Mouse (Mus musculus): ENCODE measurements at regions not wholly inside any gene's neighbourhood (a gene's known extent, or its start where the extent isn't known, plus 50 kb on each side); places are given as distances from the start of the nearest gene placed in this dataset.
A peak's percentile ranks its signal among the peaks of the same experiment; 100 is the strongest.

DNA sequence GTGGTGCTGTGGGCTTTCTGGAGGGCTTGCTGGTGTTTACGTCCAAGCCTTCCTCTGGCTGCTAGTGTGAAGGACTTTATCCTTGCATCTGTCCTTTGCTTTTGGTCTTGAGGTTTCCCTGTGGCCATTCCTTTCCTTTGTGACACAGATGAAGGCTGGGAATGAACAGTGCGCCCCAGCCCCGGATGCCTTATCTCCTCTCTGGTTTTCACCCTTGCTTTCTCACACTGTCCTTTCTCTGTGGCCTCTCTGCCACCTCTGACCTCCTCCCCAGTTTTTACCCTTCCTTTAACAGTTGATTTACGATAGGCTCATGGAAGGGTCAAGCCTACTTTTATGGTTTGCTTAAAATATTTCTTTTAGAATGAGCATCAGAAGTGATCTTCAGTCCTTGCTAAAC, 53.2 kb downstream of the Gas1 start:
- Histone ChIP-seq H3K27ac (ENCODE audit: insufficient read depth, low read length) (no peak overlapping the region), H3K4me1 (ENCODE audit: control insufficient read depth, insufficient read depth, low read length) (no peaks in the 10 kb centered on the region), H3K4me3 (ENCODE audit: insufficient read depth, low read length) (no peak overlapping the region)
- TF ChIP-seq CTCF (IDR thresholded peaks at IDR 0.05; ENCODE audit: borderline replicate concordance, insufficient read depth, low read length) (no peak), POLR2A (IDR thresholded peaks at IDR 0.05; ENCODE audit: low read depth, low read length) (no peak)

DNA sequence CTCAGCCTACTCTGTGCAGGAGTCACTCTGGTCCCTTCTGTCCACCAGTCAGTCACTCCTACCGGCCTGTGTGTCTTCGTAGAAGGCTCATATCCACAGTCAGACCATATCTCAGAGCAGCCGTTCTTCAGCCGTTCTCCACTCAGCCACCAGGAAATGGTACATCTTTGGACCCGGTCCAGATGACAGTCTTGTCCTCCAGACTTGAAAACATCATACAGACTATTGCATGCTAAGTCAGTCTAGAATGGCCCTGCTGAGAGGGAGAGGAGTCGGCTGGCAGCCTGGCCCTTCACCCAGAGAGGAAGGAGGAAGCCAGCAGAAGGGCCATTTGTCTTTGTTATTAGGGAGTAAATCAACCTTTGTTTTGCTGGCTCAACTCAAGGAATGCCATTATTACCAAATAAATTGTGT, 54.0 kb downstream of the Gas1 start:
- H3K4me3 ChIP-seq (ENCODE audit: insufficient read depth, low read length): no peak overlapping the region
- TF ChIP-seq POLR2A (IDR thresholded peaks at IDR 0.05; ENCODE audit: low read depth, low read length) (no peak), CTCF (IDR thresholded peaks at IDR 0.05; ENCODE audit: borderline replicate concordance, insufficient read depth, low read length) (no peak)
- H3K4me1 ChIP-seq (ENCODE audit: control insufficient read depth, insufficient read depth, low read length): no peaks in the 10 kb centered on the region
- H3K27ac ChIP-seq (ENCODE audit: insufficient read depth, low read length): no peak overlapping the region

DNA sequence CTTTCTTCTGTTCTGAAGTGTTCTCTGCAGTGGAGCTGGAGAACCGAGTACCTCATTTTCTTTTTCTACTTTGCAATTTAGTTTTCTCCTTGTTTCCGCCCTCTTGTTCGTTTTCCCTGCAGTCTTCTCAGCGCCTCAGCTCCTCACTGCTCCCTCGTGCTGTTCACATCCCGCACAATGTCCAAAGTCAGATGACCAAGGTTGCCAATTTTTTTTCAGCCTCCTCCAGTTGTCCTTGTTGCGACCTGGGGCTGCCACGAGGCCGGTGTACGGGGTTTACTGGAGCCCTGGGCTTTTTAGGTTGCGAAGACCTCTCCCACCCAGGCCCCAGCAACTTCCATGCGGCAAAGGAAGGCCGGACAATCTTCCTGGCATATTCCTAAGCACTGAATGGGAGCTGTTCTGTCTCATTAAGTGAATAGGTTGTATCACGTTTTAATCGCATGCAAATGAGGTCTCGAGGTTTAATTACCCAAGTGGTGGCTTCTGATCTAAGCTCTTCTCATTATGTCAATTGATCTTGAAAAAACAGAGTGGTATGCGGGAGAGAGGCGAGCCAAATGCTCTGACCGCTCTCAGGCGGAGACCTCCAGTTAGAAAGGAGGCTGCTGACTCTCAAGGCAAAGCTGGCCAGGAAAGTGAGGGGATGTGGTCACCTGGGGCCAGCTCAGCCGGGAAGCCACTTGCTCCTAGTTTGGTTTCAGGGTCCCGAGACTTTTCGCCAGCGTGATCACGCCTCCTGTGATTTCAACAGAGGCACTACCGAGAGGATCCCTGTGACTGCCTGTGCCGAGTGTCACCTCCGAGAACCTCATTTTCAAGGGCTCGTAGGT, 54.6 kb downstream of the Gas1 start:
- Histone ChIP-seq H3K4me1 (ENCODE audit: control insufficient read depth, insufficient read depth, low read length) (no peaks in the 10 kb centered on the region), H3K4me3 (ENCODE audit: insufficient read depth, low read length) (no peak overlapping the region), H3K27ac (ENCODE audit: insufficient read depth, low read length) (no peak overlapping the region)
- no peak for TF ChIP-seq CTCF (IDR thresholded peaks at IDR 0.05; ENCODE audit: borderline replicate concordance, insufficient read depth, low read length)

DNA sequence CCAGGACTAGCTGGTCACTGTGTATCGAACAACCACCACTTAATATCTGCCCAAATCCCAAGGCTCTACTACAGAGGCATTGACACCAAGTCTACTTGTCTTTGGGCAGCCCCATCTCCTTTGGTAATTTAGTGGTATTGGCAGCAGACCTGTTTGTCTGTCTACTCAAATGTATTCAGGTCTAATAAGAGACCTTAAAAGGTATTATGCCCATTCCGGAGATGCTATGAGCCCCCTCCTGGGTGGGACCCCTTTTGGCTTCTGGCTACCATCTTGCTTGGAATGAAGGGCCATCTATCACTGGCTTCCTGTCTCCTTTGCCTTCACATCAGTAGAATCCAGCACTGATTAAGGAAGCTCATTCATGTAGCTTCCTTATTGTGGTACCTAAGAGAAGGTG, 65.7 kb downstream of the Gas1 start:
- Histone ChIP-seq H3K27ac (ENCODE audit: insufficient read depth, low read length) (no peak overlapping the region; the same call in 1 of the 2 replicates), H3K4me3 (ENCODE audit: insufficient read depth, low read length) (no peak overlapping the region), H3K4me1 (ENCODE audit: control insufficient read depth, insufficient read depth, low read length) (peaks cover 5% of the 10 kb centered on the region)
- TF ChIP-seq CTCF (IDR thresholded peaks at IDR 0.05; ENCODE audit: borderline replicate concordance, insufficient read depth, low read length): no peak
- TF ChIP-seq POLR2A (IDR thresholded peaks at IDR 0.05; ENCODE audit: low read depth, low read length): no peak

DNA sequence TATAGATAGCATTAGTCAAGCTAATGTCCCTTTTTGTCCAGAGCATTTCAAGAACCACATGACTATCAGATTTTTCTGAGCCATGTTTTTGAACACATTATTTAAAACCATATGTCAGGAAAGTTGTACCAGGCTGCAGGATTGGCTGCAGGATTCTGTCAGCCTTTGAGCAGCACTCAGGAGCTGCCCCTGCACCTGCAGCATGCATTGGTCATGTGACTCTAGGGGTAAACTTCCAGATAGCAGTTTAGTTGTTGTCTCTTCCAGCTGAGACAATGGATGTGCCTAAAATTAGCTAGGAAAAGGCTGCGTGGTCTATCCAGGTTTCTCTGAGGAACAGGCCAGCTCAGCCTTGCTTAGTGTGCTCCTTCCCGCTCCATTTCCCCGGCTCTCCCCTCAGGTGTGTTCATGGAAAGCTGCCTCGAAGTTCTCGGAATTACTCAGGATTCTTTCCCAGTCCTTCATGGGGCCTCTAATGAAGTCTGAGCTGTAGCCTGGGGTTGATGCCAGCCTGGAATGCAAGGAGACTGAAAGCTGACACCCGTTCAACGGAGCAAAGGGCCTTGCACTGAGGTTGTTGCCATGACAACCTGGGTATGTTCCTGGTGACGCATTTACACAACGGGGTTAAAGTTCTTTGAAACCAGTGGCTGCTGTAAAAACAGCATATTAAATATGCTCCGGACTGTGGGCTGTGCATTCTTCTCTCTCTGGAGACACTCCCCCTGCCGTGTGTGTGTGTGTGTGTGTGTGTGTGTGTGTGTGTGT, 66.9 kb downstream of the Gas1 start:
- Histone ChIP-seq H3K4me1 (ENCODE audit: control insufficient read depth, insufficient read depth, low read length) (peaks cover 5% of the 10 kb centered on the region), H3K4me3 (ENCODE audit: insufficient read depth, low read length) (no peak overlapping the region), H3K27ac (ENCODE audit: insufficient read depth, low read length) (peak overlapping the region; percentile 74)
- TF ChIP-seq CTCF (IDR thresholded peaks at IDR 0.05; ENCODE audit: borderline replicate concordance, insufficient read depth, low read length) (no peak), POLR2A (IDR thresholded peaks at IDR 0.05; ENCODE audit: low read depth, low read length) (no peak)

DNA sequence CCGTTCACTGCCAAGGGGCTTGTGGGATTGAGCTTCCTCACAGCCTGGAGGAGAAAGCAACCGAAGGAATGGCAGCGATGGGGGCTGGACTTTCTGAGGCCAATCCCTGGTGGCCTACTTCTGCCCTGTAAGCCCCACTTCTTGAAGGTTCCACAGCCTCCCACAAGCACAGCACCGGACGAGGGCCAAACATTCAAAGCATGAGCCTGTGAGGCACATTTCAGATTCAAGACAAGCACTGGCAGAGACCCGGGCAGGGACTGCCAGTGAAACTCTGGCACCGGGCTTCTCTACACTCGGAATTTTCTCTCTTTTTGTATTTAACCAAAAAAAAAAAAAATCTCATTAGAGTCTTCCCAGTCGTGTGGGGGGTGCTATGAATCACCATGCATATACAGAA, 71.9 kb downstream of the Gas1 start:
- no peak for TF ChIP-seq CTCF (IDR thresholded peaks at IDR 0.05; ENCODE audit: borderline replicate concordance, insufficient read depth, low read length)
- no peak for TF ChIP-seq POLR2A (IDR thresholded peaks at IDR 0.05; ENCODE audit: low read depth, low read length)
- Histone ChIP-seq H3K27ac (ENCODE audit: insufficient read depth, low read length) (no peak overlapping the region; the same call in 1 of the 2 replicates), H3K4me3 (ENCODE audit: insufficient read depth, low read length) (no peak overlapping the region), H3K4me1 (ENCODE audit: control insufficient read depth, insufficient read depth, low read length) (peaks cover 5% of the 10 kb centered on the region)

DNA sequence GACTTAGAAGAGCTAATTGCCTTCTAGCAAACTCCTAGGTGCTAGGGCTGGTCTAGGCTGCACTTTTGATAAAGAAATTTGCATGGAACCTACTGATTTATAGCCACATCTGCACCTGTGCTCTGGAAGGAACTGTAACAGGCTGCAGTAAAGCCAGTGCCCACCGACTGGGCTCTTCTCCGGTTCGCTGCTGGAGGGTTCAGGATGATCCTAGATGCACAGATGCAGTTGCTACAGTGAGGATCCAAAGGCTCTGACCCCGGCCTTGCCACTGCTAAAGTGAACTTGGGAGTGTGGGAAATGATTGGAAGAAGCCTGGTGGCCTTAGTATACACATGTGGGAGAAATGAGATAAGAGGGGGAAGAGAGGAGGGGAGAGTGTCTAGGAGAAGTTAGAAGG, 75.5 kb downstream of the Gas1 start:
- Histone ChIP-seq H3K4me1 (ENCODE audit: control insufficient read depth, insufficient read depth, low read length) (peaks cover 5% of the 10 kb centered on the region; the same call in 1 of the 2 replicates), H3K27ac (ENCODE audit: insufficient read depth, low read length) (no peak overlapping the region), H3K4me3 (ENCODE audit: insufficient read depth, low read length) (no peak overlapping the region)
- TF ChIP-seq CTCF (IDR thresholded peaks at IDR 0.05; ENCODE audit: borderline replicate concordance, insufficient read depth, low read length) (no peak), POLR2A (IDR thresholded peaks at IDR 0.05; ENCODE audit: low read depth, low read length) (no peak)

DNA sequence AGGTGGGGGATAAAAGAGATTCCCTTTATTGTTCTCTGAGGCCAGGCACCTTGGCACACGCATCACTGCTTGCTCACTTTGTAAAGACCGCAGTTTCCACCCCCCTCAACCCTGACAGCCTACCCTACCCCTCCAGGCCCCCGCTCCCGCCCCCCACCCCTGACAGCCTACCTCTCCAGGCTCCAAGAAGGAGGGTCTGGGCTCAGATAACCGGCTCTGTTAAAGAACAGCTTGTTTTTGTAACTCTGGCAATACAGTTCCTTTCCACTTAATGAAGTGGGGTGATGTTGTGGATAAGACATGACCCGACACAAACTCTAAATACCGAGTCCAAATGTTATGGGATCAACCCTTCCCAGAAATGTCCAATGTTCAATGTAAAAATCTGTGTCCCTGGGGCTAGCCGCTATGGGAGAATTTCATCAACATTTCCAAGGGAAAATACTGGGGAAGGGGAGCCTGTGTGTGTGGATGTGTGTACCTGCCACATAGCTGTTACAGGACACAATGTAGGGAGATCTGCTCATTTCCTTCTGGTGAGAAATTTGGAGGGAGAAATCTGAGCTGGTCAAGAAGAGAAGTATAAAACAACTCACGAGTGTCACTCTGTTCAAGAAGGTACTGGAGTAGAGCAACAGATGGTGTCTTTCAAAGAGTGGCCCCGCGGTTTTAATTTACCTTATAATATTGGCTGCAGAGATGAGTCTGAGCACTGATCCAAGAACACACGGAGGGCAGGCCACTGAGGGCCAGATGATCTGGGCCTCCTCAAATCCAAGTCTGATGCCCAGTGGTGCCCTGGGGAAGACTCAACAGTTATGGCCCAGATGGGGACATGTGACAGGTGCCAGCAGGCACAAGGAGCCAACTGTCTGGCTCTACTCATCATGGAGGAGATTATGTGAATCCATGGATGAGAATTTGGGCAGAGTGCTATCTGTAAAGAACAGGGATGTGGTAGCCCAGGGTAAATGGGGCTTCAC, 76.7 kb downstream of the Gas1 start:
- H3K4me1 ChIP-seq (ENCODE audit: control insufficient read depth, insufficient read depth, low read length): peaks cover 5% of the 10 kb centered on the region; the same call in 1 of the 2 replicates
- TF ChIP-seq CTCF (IDR thresholded peaks at IDR 0.05; ENCODE audit: borderline replicate concordance, insufficient read depth, low read length) (no peak), POLR2A (IDR thresholded peaks at IDR 0.05; ENCODE audit: low read depth, low read length) (no peak)
- H3K27ac ChIP-seq (ENCODE audit: insufficient read depth, low read length): no peak overlapping the region

DNA sequence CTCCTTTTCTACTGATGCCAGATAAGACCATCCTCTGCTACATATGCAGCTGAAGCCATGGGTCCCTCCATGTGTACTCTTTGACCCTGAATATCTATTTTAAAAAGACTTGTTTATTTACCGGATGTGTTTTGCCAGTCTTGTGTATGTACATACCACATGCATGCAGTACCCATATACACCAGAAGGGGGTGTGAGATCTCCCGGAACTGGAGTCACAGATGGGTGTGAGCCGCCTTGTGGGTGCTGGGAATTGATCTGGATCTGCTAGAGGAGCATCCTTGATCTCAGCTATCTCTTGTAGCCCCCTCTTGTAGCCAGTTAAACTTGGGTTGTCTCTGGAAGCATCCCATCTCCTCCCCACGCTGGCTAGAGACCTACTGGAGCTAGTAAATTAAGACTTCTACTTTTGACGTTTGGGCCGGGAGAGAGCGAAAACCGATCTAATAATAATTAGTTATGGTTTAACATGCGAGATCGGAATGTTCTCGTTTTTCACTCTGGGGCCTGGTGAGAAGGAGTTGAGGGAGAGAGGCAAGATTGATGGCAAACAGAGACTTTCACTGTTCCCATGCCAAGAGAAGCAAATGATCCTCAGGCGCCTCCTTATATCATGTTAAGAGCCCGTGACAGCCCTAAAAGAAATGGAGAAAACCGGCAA, 77.6 kb downstream of the Gas1 start:
- Histone ChIP-seq H3K4me1 (ENCODE audit: control insufficient read depth, insufficient read depth, low read length) (peaks cover 5% of the 10 kb centered on the region; the same call in 1 of the 2 replicates), H3K27ac (ENCODE audit: insufficient read depth, low read length) (no peak overlapping the region), H3K4me3 (ENCODE audit: insufficient read depth, low read length) (no peak overlapping the region)
- TF ChIP-seq CTCF (IDR thresholded peaks at IDR 0.05; ENCODE audit: borderline replicate concordance, insufficient read depth, low read length) (no peak), POLR2A (IDR thresholded peaks at IDR 0.05; ENCODE audit: low read depth, low read length) (no peak)

More for the DNA sequence above, 76.7 kb downstream of the Gas1 start:
- no peak overlapping the region for H3K4me3 ChIP-seq (ENCODE audit: insufficient read depth, low read length)
